Mouse (Mus musculus) embryonic fibroblast, embryonic 13.5 days (primary cell): ENCODE data around the gene Nrp1. TPM values are rescaled to one million over a fixed set of nuclear protein-coding genes. Genes with fewer than 3 reads are reported as not detected.

ENCODE experiments used
- H3K27ac ChIP-seq: 2 replicates; pipeline ENCODE4 v1.5.1; 2012; ENCODE audit warnings: low read length, control low read depth, inconsistent platforms; ENCODE audit not compliant: insufficient read depth
- H3K4me1 ChIP-seq: 2 replicates; pipeline ENCODE4 v1.6.1; 2011; ENCODE audit warnings: low read length; ENCODE audit not compliant: control insufficient read depth, insufficient read depth
- H3K4me3 ChIP-seq: 2 replicates; pipeline ENCODE4 v1.5.1; 2011; ENCODE audit warnings: mild to moderate bottlenecking, control low read depth, low read length; ENCODE audit not compliant: insufficient read depth
- CTCF ChIP-seq: IDR thresholded peaks from 2 replicates; pipeline ENCODE4 v1.5.1; 2011; ENCODE audit warnings: mild to moderate bottlenecking, control low read depth, low read length, moderate library complexity, borderline replicate concordance; ENCODE audit not compliant: insufficient read depth
- POLR2A ChIP-seq: IDR thresholded peaks from 2 replicates; pipeline ENCODE4 v1.6.1; 2011; ENCODE audit warnings: low read depth, mild to moderate bottlenecking, control low read depth, low read length, moderate library complexity
- polyA plus RNA-seq: library from polyadenylated mRNA; stranded (reverse); fragments of >200 nt; gene quantifications from 2 replicates; pipeline ENCODE4 v1.2.4, GENCODE M21; 2011; ENCODE audit warnings: low read depth; ENCODE audit not compliant: missing spikeins, insufficient read length

Nrp1 gene
- polyA plus RNA-seq, 1 experiment = 121 TPM

- no peak for TF ChIP-seq POLR2A
- no peak for TF ChIP-seq CTCF
- Histone ChIP-seq H3K4me1 (peaks cover 7% of the 10 kb centered on the region), H3K4me3 (no peak overlapping the region), H3K27ac (no peak overlapping the region)
Observed at GRCm38 (mm10) chr8:128489351-128489750, 130.9 kb downstream of the Nrp1 start.

- Histone ChIP-seq H3K27ac (peak overlapping the region; percentile 40; the same call in 1 of the 2 replicates), H3K4me1 (peaks cover 5% of the 10 kb centered on the region; the same call in 1 of the 2 replicates), H3K4me3 (no peak overlapping the region)
- TF ChIP-seq POLR2A = no peak
- TF ChIP-seq CTCF = no peak
Observed at GRCm38 (mm10) chr8:128491126-128492067, 133.0 kb downstream of the Nrp1 start.

DNA sequence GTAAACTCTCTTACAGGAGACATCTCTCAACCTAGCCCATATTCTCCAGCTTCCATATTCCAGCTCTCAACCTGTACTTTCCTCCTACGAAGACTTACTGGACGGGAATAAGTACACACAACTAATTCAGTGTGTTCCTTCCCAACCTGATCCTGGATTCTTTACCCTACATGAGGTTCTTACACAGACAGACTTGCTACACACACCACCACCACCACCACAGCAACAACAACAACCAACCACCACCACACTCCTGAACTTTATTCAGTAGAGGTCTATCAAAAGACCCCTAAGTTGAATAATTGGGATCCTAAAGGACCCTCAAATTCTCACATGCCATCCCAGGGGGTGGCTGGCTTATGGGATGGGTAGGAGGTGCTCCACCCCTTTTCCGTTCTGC is 135.4 kb downstream of the Nrp1 start:
- no peak for TF ChIP-seq CTCF
- TF ChIP-seq POLR2A = no peak
- no peak overlapping the region for H3K4me3 ChIP-seq
- H3K27ac ChIP-seq = no peak overlapping the region
- H3K4me1 ChIP-seq = peaks cover 5% of the 10 kb centered on the region; the same call in 1 of the 2 replicates

DNA sequence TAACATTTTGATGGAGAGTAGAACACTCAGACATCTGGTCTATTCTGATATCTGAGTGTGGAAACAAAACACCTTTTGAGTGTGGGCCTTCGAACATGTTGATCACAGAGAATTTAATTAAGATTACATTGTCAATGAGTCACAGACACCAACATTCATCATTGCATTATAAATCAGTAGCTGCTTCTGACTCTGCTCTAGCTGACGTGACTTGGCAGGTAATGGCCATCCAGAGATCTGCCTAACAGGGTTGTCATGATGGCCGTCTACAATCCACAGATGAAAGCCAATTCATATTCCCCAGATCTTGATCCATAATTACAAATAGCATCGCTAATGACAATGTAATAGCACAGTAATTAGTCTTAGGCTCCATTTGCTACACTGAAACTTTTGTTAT is 140.4 kb downstream of the Nrp1 start:
- 0 out of 2 replicates have a peak, but pooled peaks cover 4% of the 10 kb centered on the region for H3K4me1 ChIP-seq
- no peak overlapping the region for H3K4me3 ChIP-seq
- no peak overlapping the region for H3K27ac ChIP-seq
- TF ChIP-seq POLR2A (no peak), CTCF (no peak)

- no peak overlapping the region for H3K27ac ChIP-seq
- H3K4me1 ChIP-seq = no peaks in the 10 kb centered on the region
- TF ChIP-seq POLR2A (no peak), CTCF (no peak)
- H3K4me3 ChIP-seq = no peak overlapping the region
Observed at GRCm38 (mm10) chr8:128504136-128504829, 145.9 kb downstream of the Nrp1 start.

GRCm38 (mm10) chr8:128505866-128506265 is 147.5 kb downstream of the Nrp1 start:
- Histone ChIP-seq H3K4me3 (no peak overlapping the region), H3K27ac (no peak overlapping the region), H3K4me1 (no peaks in the 10 kb centered on the region)
- TF ChIP-seq POLR2A (no peak), CTCF (no peak)

- Histone ChIP-seq H3K27ac (no peak overlapping the region), H3K4me1 (no peaks in the 10 kb centered on the region), H3K4me3 (no peak overlapping the region)
- no peak for TF ChIP-seq CTCF
- TF ChIP-seq POLR2A = no peak
Observed at GRCm38 (mm10) chr8:128508723-128509122, 150.3 kb downstream of the Nrp1 start.

- TF ChIP-seq CTCF (no peak), POLR2A (no peak)
- Histone ChIP-seq H3K4me3 (no peak overlapping the region), H3K4me1 (no peaks in the 10 kb centered on the region), H3K27ac (no peak overlapping the region)
Observed at GRCm38 (mm10) chr8:128511021-128511420, 152.6 kb downstream of the Nrp1 start.

DNA sequence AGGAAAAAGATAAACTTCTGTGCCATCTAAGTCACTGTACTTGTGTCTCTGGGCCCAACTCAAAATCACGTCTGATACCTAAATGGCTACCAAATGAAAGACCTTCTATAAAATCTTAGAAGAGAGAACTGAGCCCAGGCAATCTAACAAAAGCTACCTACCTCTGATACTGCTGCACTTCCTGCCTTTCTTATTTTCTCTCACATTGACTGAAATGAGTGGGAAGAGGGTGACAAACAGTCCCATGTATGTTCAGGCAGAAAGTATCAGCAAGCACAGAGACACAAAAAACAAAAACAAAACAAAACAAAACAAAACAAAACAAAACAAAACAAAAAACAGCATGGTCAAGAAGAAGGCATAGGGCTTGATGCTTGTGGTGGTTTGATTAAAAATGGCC is 153.3 kb downstream of the Nrp1 start:
- Histone ChIP-seq H3K4me1 (no peaks in the 10 kb centered on the region), H3K27ac (no peak overlapping the region), H3K4me3 (no peak overlapping the region)
- TF ChIP-seq POLR2A (no peak), CTCF (no peak)
